Mouse (Mus musculus) MEL (cell line): ENCODE results near the gene Vps26c. TPM values are rescaled to one million over a fixed set of nuclear protein-coding genes. Genes with fewer than 3 reads are reported as not detected.

Source experiments
- DNase-seq: peaks from one replicate; pipeline ENCODE4 v3.0.0; 2011; ENCODE audit warnings: low read depth, low spot score
- H3K27ac ChIP-seq: 2 replicates; pipeline ENCODE4 v1.5.1; 2012; ENCODE audit warnings: low read depth, mild to moderate bottlenecking, control low read depth, low read length, moderate library complexity; ENCODE audit not compliant: control insufficient read depth
- H3K27me3 ChIP-seq, 2 experiments: fragments of 150-350 bp in 1 of 2; sonication (generic) in 1 of 2; 2 replicates each; pipeline ENCODE4 v1.6.1; 2012; ENCODE audit warnings: low read length in 2 of 2, mild to moderate bottlenecking in 2 of 2, improper control_type of control experiment in 1 of 2, moderate library complexity in 1 of 2; ENCODE audit not compliant: insufficient read depth in 2 of 2, control insufficient read depth in 1 of 2
- H3K36me3 ChIP-seq, 2 experiments: 2 replicates each; pipeline ENCODE4 v1.6.1; 2012 to 2014; ENCODE audit warnings: low read length in 2 of 2, improper control_type of control experiment in 1 of 2, inconsistent platforms in 1 of 2, mild to moderate bottlenecking in 1 of 2; ENCODE audit not compliant: insufficient read depth in 2 of 2, control insufficient read depth in 1 of 2
- H3K4me1 ChIP-seq, 2 experiments: fragments of 150-350 bp in 1 of 2; sonication (generic) in 1 of 2; 2 replicates each; pipeline ENCODE4 v1.6.1; 2012; ENCODE audit warnings: low read length in 2 of 2, improper control_type of control experiment in 1 of 2, mild to moderate bottlenecking in 1 of 2; ENCODE audit not compliant: insufficient read depth in 2 of 2, control insufficient read depth in 1 of 2
- H3K4me3 ChIP-seq, 2 experiments: fragments of 150-350 bp in 1 of 2; sonication (generic) in 1 of 2; 2 replicates each; pipeline ENCODE4 v1.5.1; 2012; ENCODE audit warnings: low read depth in 2 of 2, low read length in 2 of 2, mild to moderate bottlenecking in 2 of 2, moderate library complexity in 2 of 2, control low read depth in 1 of 2, improper control_type of control experiment in 1 of 2; ENCODE audit not compliant: control insufficient read depth in 1 of 2, insufficient read depth in 1 of 2
- H3K79me2 ChIP-seq: 2 replicates; pipeline ENCODE4 v1.6.1; 2012; ENCODE audit warnings: mild to moderate bottlenecking, low read length, moderate library complexity; ENCODE audit not compliant: control insufficient read depth, poor library complexity, insufficient read depth
- H3K9ac ChIP-seq: 2 replicates; pipeline ENCODE4 v1.6.1; 2012; ENCODE audit warnings: low read depth, mild to moderate bottlenecking, control low read depth, low read length, moderate library complexity; ENCODE audit not compliant: control insufficient read depth, poor library complexity, severe bottlenecking
- H3K9me3 ChIP-seq: fragments of 150-350 bp; sonication (generic); replicated peaks from 2 replicates; pipeline ENCODE4 v1.6.1; 2012; ENCODE audit warnings: mild to moderate bottlenecking, low read length, improper control_type of control experiment, moderate library complexity; ENCODE audit not compliant: insufficient read depth
- BHLHE40 ChIP-seq: IDR thresholded peaks from 2 replicates; pipeline ENCODE4 v1.6.1; 2012; ENCODE audit warnings: low read depth, mild to moderate bottlenecking, inconsistent platforms, low read length, improper control_type of control experiment, borderline replicate concordance
- CHD2 ChIP-seq: IDR thresholded peaks from 2 replicates; pipeline ENCODE4 v1.6.1; 2011; ENCODE audit warnings: low read length, improper control_type of control experiment
- GABPA ChIP-seq: IDR thresholded peaks from 2 replicates; pipeline ENCODE4 v1.6.1; 2012; ENCODE audit warnings: low read depth, mild to moderate bottlenecking, inconsistent platforms, low read length, improper control_type of control experiment, moderate library complexity
- GATA1 ChIP-seq: IDR thresholded peaks from 2 replicates; pipeline ENCODE4 v1.6.1; 2011; ENCODE audit warnings: low read depth, low read length, improper control_type of control experiment
- MAFK ChIP-seq: IDR thresholded peaks from 2 replicates; pipeline ENCODE4 v1.6.1; 2011; ENCODE audit warnings: low read depth, mild to moderate bottlenecking, low read length, improper control_type of control experiment, borderline replicate concordance
- MAZ ChIP-seq: IDR thresholded peaks from 2 replicates; pipeline ENCODE4 v1.6.1; 2012; ENCODE audit warnings: low read depth, mild to moderate bottlenecking, inconsistent platforms, low read length, improper control_type of control experiment
- MEF2A ChIP-seq: IDR thresholded peaks from 2 replicates; pipeline ENCODE4 v1.6.1; 2014; ENCODE audit warnings: low read depth, mild to moderate bottlenecking, inconsistent platforms, low read length, improper control_type of control experiment; ENCODE audit not compliant: poor library complexity, insufficient replicate concordance, severe bottlenecking; ENCODE audit errors: extremely low read depth
- MXI1 ChIP-seq: IDR thresholded peaks from 2 replicates; pipeline ENCODE4 v1.6.1; 2011; ENCODE audit warnings: mild to moderate bottlenecking, low read depth, low read length, improper control_type of control experiment
- MYB ChIP-seq: IDR thresholded peaks from 2 replicates; pipeline ENCODE4 v1.6.1; 2011; ENCODE audit warnings: mild to moderate bottlenecking, low read depth, low read length, improper control_type of control experiment
- NELFE ChIP-seq: IDR thresholded peaks from 2 replicates; pipeline ENCODE4 v1.6.1; 2011; ENCODE audit warnings: low read depth, low read length, improper control_type of control experiment
- POLR2A ChIP-seq, 2 experiments: IDR thresholded peaks; 2 replicates each; pipeline ENCODE4 v1.6.1; 2011 to 2012; ENCODE audit warnings: low read length in 2 of 2, mild to moderate bottlenecking in 2 of 2, control low read depth in 1 of 2, improper control_type of control experiment in 1 of 2, low read depth in 1 of 2, moderate library complexity in 1 of 2; ENCODE audit not compliant: control insufficient read depth in 1 of 2, insufficient read depth in 1 of 2, poor library complexity in 1 of 2
- RCOR1 ChIP-seq: IDR thresholded peaks from 2 replicates; pipeline ENCODE4 v1.6.1; 2012; ENCODE audit warnings: low read depth, mild to moderate bottlenecking, inconsistent platforms, low read length, improper control_type of control experiment
- SIN3A ChIP-seq: IDR thresholded peaks from 2 replicates; pipeline ENCODE4 v1.6.1; 2012; ENCODE audit warnings: low read length, improper control_type of control experiment, inconsistent platforms
- UBTF ChIP-seq: IDR thresholded peaks from 2 replicates; pipeline ENCODE4 v1.6.1; 2012; ENCODE audit warnings: low read depth, mild to moderate bottlenecking, inconsistent platforms, low read length, improper control_type of control experiment, moderate library complexity, borderline replicate concordance; ENCODE audit not compliant: insufficient read depth
- USF1 ChIP-seq: IDR thresholded peaks from 2 replicates; pipeline ENCODE4 v1.6.1; 2014; ENCODE audit warnings: low read depth, mild to moderate bottlenecking, inconsistent platforms, low read length, improper control_type of control experiment, moderate library complexity
- USF2 ChIP-seq, 2 experiments: IDR thresholded peaks; 2 replicates each; pipeline ENCODE4 v1.6.1; 2011 to 2012; ENCODE audit warnings: improper control_type of control experiment in 2 of 2, low read length in 2 of 2, borderline replicate concordance in 1 of 2, inconsistent platforms in 1 of 2, low read depth in 1 of 2, mild to moderate bottlenecking in 1 of 2; ENCODE audit not compliant: insufficient read depth in 1 of 2
- ZKSCAN1 ChIP-seq: IDR thresholded peaks from 2 replicates; pipeline ENCODE4 v1.6.1; 2012; ENCODE audit warnings: low read depth, mild to moderate bottlenecking, inconsistent platforms, low read length, improper control_type of control experiment, moderate library complexity
- ZNF384 ChIP-seq: IDR thresholded peaks from 2 replicates; pipeline ENCODE4 v1.6.1; 2012; ENCODE audit warnings: low read depth, mild to moderate bottlenecking, inconsistent platforms, low read length, improper control_type of control experiment
- polyA plus RNA-seq, 2 experiments: library from polyadenylated mRNA; stranded (reverse) in 1 of 2; unstranded in 1 of 2; fragments of >175 nt in 1 of 2; fragments of >200 nt in 1 of 2; gene quantifications; 2 replicates each; pipeline versions ENCODE4 v1.2.1 to v1.2.4; 2012; ENCODE audit warnings: low replicate concordance in 2 of 2, low read depth in 1 of 2; ENCODE audit not compliant: insufficient read length in 2 of 2, insufficient read depth in 1 of 2, missing spikeins in 1 of 2
- total RNA-seq: library from RNA; depleted of rRNA; stranded (reverse); fragments of 300-350 nt; gene quantifications from 2 replicates; pipeline ENCODE4 v1.2.3, GENCODE M21; 2012

Gene Vps26c
- total and polyA plus RNA-seq, 3 experiments: 20.9 to 23.7 TPM; not detected in 1

GRCm38 (mm10) chr16:94524691-94525090, 1.9 kb downstream of the Vps26c start:
- H3K4me3 ChIP-seq: no peak overlapping the region
- peaks cover 0 to 11% of the 10 kb centered on the region in 2 experiments; a peak in 2 of 4 replicates for H3K36me3 ChIP-seq

GRCm38 (mm10) chr16:94523594-94524377, 2.8 kb downstream of the Vps26c start:
- Histone ChIP-seq H3K9ac (no peak overlapping the region), H3K27ac (no peak overlapping the region), H3K4me3 (no peak overlapping the region), H3K4me1 (peaks cover 11 to 12% of the 10 kb centered on the region in 2 experiments), H3K79me2 (peaks cover 8% of the 10 kb centered on the region), H3K9me3 (no peaks in the 10 kb centered on the region), H3K36me3 (peaks cover 0 to 11% of the 10 kb centered on the region in 2 experiments; a peak in 2 of 4 replicates), H3K27me3 (no peaks in the 10 kb centered on the region)
- DNase-seq: peak; percentile 14
- TF ChIP-seq SIN3A: no peak
- TF ChIP-seq ZKSCAN1: no peak
- peak; percentile 39; the same call in 1 of the 2 replicates for TF ChIP-seq RCOR1
- TF ChIP-seq NELFE: no peak
- 0 out of 2 replicates have a peak, but pooled peaks have one; percentile 19 for TF ChIP-seq MXI1
- TF ChIP-seq USF2 (IDR thresholded peaks at IDR 0.05; ENCODE audit: borderline replicate concordance in 1 of 2, insufficient read depth in 1 of 2, low read depth in 1 of 2, low read length in 2 of 2): no peak
- TF ChIP-seq ZNF384: no peak
- no peak for TF ChIP-seq CHD2

More at GRCm38 (mm10) chr16:94524691-94525090, 1.9 kb downstream of the Vps26c start:
- TF ChIP-seq USF1 (no peak), GATA1 (no peak), MAZ (no peak), GABPA (no peak), MEF2A (no peak), BHLHE40 (no peak), ZNF384 (no peak), POLR2A (IDR thresholded peaks at IDR 0.05; ENCODE audit: control insufficient read depth in 1 of 2, insufficient read depth in 1 of 2, low read depth in 1 of 2, low read length in 2 of 2, poor library complexity in 1 of 2) (no peak), MAFK (no peak), NELFE (no peak), RCOR1 (no peak), MXI1 (no peak), MYB (no peak), UBTF (no peak)
- H3K27me3 ChIP-seq: no peaks in the 10 kb centered on the region
- no peak for DNase-seq
- H3K9ac ChIP-seq: no peak overlapping the region
- peaks cover 8% of the 10 kb centered on the region for H3K79me2 ChIP-seq
- no peak overlapping the region for H3K27ac ChIP-seq
- H3K9me3 ChIP-seq: no peaks in the 10 kb centered on the region
- peaks cover 11 to 12% of the 10 kb centered on the region in 2 experiments for H3K4me1 ChIP-seq
